Mouse (Mus musculus): ENCODE measurements around the gene Zkscan2.

Gene Zkscan2

GRCm38 (mm10) chr7:123500239-123501219, at the start of gene Zkscan2:
Gene Zkscan2 (minus strand): TSS chr7:123500449.
- peak; percentile 92 to 94 for DNase-seq (ENCODE audit: low spot score in 2 of 2)

GRCm38 (mm10) chr7:123529190-123529589, 28.9 kb upstream of the Zkscan2 start:
- no peak for DNase-seq (ENCODE audit: low spot score in 2 of 2)

GRCm38 (mm10) chr7:123525761-123526160, 25.5 kb upstream of the Zkscan2 start:
- no peak for DNase-seq (ENCODE audit: low spot score in 2 of 2)

DNA sequence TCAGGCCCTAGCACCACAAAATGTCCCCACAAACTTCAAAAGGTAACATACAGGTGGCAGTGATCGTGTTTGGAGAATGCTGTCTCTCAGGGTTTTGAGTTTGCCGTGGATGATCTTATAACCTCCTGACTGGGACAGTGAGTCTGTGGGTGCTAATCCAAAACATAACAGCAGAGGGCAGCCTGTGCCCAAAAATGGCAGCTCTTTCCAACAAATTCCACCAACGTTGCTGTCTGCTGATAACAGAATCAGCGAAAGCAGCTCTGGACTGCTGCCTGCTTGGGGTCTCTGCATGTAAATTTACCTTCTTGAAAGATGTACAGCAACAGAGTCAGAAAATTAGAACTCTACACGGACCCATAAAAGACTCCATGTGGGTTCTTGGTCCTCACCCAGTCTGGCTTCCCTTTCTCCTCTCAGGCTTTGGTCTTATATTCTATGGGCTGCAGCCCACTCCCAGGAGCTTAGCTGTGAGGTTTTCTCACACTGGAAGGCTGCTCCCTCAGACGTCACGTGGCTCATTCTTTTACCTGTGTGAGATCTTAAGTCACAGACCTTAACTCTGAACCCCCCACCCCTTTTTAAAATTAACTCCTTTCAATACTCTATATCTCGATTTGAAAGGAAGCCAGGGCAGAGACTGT, 24.1 kb upstream of the Zkscan2 start:
- DNase-seq (ENCODE audit: low spot score in 2 of 2): peak; percentile 29 to 78

GRCm38 (mm10) chr7:123507946-123508345, 7.7 kb upstream of the Zkscan2 start:
- no peak for DNase-seq (ENCODE audit: low spot score in 2 of 2)

- no peak for DNase-seq (ENCODE audit: low spot score in 2 of 2)
Observed at GRCm38 (mm10) chr7:123503358-123503757, 3.1 kb upstream of the Zkscan2 start.

DNA sequence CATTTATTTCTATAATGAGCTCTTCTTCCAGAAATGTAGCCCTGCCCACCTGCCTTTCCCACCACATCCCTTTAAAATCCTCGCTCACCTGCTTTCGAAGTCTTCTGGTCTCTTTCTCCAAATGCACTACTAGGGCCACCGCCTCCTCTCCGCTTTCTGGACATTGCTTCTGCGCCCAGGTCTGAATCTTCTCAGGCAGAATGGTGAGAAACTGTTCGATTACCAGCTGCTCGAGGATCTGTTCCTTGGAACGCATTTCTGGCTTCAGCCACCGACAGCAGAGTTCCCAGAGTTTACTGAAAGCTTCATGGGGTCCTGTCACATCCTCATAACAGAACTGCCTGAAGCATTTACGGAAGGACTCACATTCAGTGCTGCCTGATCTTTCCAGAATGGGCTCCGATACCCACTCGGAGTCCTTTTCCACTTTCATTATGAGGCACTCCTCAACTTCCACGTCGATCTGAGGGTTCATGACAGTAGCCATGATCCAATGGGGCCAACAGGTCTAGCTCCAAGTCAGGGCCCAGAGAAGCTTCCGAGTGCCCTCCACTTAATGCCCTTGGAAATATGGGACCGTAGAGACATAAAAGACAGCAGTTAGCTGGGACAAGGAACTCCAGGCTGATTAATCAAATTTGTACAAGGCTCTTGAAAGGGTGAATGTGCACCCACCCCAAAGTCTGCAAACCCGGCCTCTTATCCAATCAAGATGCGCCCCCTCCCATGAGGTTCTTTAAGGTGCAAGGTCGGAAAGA, 589 bp downstream of the Zkscan2 start:
- DNase-seq (ENCODE audit: low spot score in 2 of 2): no peak

- DNase-seq (ENCODE audit: low spot score in 2 of 2): no peak
Observed at GRCm38 (mm10) chr7:123487703-123488102, 12.5 kb downstream of the Zkscan2 start.

- no peak for DNase-seq (ENCODE audit: low spot score in 2 of 2)
Observed at GRCm38 (mm10) chr7:123467961-123468360, 32.3 kb downstream of the Zkscan2 start.

DNA sequence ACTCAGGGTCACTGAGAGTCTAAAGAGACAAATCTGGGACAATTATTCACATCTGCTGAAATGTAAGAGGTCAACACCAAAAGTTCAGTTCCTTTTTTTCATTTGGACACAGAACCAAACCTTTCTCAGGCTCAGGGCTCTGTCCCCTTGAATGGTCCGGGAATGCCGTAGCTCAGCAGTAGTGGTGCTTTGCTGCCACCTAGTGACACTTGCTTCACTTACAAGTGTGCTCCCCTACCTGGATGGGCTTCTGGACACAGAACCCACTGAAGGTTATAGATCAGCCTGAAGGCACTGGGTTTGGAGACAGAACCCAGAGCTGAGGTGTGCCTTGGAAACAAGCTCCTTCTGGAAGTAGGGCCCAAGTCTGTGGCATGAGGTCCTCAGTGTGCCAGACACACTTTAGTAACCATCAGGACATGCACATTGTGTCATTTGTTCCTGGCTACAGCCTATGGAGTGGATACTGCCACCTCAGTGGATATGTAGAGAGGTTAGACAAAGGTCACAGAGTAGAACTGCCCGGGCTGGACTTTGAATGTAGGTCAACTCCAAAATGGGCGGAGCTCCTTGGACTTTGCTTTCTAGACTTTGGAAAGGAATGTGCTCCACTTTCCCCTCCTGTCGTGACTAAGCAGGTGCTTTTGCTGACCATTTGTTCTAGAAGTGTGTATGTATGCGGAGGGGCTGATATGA, 34.4 kb downstream of the Zkscan2 start:
- peak in 1 of 2 experiments; percentile 51 for DNase-seq (ENCODE audit: low spot score in 2 of 2)

DNA sequence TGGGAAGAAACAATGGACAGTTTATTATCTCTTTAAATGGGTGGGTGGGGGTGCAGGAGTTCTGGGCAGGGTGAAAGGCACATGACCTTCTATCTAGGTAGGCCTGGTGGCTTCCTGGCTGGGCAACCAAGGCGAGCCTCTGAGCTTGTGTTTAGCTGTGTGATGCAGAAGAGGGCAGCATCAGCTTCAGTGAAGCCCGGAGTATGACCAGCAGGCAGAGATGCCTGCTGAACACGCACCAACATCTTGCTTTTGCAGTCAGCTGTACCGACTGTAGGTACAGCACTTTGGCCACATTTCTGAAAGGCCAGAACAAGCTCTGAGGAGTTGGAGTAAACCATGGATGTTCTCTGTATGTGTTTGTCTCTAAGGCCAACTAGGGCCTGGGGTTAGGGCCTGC, 36.7 kb downstream of the Zkscan2 start:
- DNase-seq (ENCODE audit: low spot score in 2 of 2): no peak

- DNase-seq (ENCODE audit: low spot score in 2 of 2): no peak
Observed at GRCm38 (mm10) chr7:123462070-123462501, 38.2 kb downstream of the Zkscan2 start, which contains the start of gene Aqp8. Gene Aqp8 (plus strand): TSS chr7:123462291.

DNA sequence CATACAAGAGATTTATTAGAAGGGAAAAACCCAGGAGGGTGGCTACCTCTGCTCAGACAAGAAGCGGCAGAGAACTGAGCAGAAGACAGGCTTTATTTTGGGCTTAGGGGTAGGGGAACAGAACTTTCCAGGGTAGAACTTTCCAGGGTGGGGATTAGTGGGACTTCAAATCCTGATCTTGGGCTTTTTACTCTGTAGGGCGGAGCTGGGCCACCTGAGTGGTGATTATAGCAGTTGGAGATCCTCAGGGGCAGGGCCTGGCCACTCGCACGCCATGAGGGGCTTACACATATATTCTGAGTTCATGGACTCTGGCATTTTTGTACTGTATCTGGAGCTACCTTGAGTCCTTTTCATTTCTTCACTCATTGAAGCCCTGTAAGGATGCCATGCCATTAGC, 38.9 kb downstream of the Zkscan2 start:
- no peak for DNase-seq (ENCODE audit: low spot score in 2 of 2)

DNA sequence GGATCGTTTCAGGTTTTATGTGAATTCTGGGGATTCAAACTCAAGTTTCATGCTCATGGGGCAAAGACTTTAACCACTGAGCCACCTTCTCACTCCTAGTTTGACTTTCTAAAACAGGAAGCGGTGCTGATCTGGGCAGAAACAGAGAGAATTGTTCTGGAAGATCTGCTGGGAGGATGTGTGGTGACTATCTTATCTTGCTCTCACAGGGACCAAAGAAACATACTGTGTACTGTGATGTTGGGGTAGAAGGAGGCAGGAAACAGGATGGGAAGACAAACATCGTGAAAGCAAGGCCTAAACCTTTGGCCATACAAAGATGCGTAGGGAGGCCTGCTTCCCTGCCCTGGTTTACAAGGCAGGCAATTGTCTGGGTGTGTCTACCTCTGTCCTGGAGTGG, 41.0 kb downstream of the Zkscan2 start:
- no peak for DNase-seq (ENCODE audit: low spot score in 2 of 2)

- no peak for DNase-seq (ENCODE audit: low spot score in 2 of 2)
Observed at GRCm38 (mm10) chr7:123458309-123458708, 41.9 kb downstream of the Zkscan2 start.

GRCm38 (mm10) chr7:123455088-123455487, 45.2 kb downstream of the Zkscan2 start:
- no peak for DNase-seq (ENCODE audit: low spot score in 2 of 2)

- DNase-seq (ENCODE audit: low spot score in 2 of 2): no peak
Observed at GRCm38 (mm10) chr7:123453066-123453465, 47.2 kb downstream of the Zkscan2 start.

DNA sequence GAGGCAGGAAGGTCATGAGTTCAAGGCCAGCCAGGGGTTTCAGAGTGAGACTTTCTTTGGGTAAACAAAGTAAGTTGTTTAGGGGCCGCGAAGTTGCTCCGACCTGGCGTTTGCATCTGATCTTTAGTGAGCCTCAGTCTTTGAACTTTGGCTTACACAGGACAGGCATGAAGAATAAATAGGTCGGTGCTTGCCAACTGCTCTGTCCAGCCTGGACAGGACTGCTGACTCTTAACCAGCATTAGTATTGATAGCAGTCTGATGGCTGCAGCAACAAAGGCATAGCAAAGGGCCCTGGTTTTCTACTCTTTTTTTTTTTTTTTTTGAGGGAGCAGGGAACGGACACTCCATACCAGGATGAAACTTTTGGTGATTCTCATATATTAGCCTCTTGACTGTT, 47.7 kb downstream of the Zkscan2 start:
- DNase-seq (ENCODE audit: low spot score in 2 of 2): no peak

DNA sequence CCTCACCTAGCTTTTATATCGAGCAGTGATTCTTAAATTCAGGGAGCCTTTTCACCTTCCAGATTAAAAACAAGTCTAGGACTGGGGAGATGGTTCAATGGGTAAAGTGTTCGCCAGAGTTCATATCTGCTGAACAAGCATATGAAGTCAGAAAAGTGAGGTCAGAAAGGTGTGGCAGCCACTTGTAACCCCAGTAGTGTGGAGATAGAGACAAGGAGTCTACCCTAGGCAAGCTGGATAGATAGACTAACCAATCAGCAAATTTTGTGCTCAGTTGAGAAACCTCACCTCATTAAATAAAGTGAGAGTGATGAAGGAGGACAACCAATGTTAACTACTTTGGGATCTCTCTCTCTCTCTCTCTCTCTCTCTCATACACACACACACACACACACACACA, 49.7 kb downstream of the Zkscan2 start:
- no peak for DNase-seq (ENCODE audit: low spot score in 2 of 2)

DNA sequence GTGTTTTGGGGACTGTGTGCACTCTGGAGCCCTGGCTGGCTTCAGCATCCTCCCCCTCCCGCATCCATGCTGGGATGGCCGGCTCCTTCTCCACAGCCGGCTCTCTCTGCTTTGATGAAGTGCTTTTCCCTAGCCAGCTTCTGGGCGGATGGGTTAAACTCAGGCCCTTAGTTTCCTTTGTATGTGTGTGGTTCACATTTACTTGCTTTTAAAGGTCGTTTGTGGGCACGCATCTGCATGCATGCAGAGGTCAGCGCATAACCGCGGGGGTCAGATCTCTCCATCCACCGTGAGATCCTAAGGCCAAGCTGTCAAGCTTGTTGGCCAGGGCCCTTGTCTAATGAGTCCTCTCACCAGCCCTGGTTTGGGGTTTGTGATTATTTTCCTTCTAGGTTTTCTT, 50.6 kb downstream of the Zkscan2 start:
- no peak for DNase-seq (ENCODE audit: low spot score in 2 of 2)

DNA sequence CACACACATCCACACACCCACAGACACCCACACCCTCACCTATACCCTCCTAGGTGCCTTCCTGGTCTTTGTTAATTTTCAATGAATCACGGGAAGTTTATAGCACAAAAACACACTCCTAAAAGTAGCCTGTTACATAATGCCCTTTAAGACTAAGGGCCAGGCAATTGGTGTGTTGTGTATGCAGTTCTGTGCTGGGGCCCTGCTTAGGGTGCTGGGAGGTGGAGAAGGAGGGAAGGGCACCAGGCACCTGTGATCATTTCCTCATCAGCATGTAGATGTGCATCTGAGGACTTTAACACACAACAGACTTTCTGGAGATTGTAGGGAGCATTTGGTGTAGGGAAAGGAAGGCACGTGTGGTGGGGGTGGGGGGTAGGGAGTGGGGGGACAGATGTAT, 51.5 kb downstream of the Zkscan2 start:
- DNase-seq (ENCODE audit: low spot score in 2 of 2): no peak
